Mouse (Mus musculus): Measurements from ENCODE around the gene Acsf3.

- TF ChIP-seq CTCF (IDR thresholded peaks at IDR 0.05; ENCODE audit: low read depth, low read length) (no peak), POLR2AphosphoS5 (IDR thresholded peaks at IDR 0.05; ENCODE audit: insufficient replicate concordance, low read depth, low read length) (no peak), TAL1 (conservative IDR thresholded peaks at IDR 0.05; ENCODE audit: low read depth, low read length) (no peak)
These were observed 36.7 kb downstream of the Acsf3 start for GRCm38 (mm10) chr8:122811870-122812494.

Data from G1E (cell line).